Mouse (Mus musculus): ENCODE results near the gene Polr3b.
A peak's percentile ranks its signal among the peaks of the same experiment; 100 is the strongest.

Polr3b gene

DNA sequence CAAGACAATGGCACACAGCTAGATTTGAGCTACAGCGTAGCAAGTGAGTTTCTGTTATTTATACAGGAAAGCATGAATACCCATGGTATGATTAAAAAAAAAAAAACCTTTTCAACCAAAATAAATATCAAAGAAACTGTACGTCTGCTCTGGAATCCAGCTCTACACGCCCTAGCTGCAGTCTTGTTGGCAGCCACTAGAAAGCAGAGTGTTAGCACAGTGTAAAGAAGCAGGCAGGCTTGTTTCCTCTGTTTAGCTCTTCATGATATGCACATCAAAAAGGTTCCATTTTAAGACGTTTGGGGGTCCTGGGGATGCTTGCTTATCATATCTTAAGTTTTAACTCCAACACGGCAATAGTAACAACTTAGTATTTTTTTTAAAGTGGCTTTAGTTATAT, 89.8 kb downstream of the Polr3b start:
- DNase-seq = no peak

DNA sequence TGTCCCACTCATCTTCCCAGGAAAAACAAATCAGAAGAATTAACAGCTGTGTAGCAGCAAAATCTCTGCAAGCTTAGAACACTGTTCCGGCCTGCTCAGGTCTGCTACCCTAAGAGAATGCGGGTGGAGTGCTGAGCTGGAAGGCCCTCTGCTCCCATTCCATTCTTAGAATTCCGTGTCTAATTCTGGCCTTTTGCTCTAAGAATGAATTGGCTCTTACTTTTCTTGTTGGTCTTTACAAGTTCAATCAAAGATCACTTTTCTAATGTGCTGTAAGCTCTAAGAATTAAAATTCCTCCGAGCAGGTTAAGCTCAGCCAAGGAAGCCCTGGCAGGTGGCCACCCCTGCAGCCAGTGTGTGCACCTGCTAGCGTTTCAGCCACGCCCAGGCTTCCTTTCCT, 90.4 kb downstream of the Polr3b start:
- DNase-seq = no peak

DNA sequence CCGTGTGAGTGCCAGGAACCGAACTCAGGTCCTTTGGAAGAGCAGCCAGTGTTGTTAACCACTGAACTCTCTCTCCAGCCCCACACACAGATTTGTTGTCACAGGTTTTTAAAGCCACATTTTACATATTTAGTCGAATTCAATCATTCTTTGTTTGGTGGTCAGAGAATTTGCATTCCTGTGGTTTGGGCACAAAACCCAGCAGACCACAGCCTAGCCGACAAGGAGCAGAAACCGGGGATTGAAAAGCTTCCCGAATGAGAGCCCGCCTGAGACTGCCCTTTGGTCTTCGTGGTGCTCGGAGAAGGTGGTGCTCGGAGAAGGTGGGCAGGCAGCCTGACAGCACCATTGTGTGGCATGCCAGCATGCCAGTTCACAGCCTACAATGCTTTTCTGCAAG, 91.0 kb downstream of the Polr3b start:
- DNase-seq = no peak

DNA sequence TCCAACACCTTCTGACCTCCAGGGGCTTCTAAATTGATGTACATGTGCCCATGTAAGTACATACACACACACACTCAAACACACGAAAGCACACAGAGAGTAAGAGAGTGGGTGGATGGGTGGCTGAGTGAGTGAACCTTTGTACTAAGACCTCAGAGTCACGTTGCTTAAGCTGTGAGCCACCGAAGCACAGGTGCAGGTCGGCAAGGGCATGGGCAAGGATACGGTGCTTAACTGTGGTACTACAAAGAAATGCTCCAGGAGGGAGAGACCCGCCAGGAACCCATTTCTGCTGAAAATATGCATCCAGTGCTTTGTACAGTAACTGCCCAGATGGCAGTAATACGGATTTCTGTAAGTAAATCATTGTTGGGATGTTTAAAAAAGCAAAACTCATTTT, 93.5 kb downstream of the Polr3b start:
- no peak for DNase-seq

DNA sequence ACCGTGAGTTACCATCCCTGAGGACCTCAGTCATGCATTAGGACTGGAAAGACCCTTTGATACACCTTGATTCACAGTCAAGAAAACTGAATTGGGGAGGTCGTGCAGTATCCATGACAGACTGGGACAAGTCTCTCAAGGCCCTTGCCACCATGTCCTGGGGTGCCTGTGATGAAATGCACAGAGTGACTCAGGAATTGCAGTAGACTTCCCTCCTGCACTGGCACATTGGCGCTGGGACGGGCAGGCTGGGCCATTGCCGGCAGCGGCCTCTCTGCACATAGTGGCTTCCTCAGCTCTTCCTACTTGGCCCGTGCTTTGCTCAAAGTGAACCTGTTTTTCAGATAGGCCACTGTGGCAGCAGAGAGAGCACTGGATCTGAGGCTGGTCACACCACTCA, 94.5 kb downstream of the Polr3b start:
- DNase-seq = no peak

DNA sequence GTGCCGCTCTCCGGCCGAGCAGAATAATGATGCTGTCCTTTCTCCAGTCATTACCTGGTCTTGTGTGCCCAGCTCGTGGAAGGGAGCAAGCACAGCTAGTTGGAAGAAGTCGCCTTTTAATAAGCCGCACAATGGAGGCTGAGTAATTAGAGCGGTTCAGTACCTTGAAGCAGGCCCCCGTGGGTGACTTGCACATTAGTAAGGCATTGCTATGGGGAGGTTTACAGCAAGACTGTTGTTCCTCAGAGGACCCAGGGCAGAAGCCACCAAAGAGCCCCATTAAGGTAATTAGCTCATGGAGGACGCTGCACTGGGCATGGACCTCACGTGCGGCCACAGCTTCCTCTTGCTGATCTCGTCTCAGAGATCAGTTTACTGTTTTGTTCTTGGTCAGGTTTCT, 100.6 kb downstream of the Polr3b start:
- DNase-seq = no peak

DNA sequence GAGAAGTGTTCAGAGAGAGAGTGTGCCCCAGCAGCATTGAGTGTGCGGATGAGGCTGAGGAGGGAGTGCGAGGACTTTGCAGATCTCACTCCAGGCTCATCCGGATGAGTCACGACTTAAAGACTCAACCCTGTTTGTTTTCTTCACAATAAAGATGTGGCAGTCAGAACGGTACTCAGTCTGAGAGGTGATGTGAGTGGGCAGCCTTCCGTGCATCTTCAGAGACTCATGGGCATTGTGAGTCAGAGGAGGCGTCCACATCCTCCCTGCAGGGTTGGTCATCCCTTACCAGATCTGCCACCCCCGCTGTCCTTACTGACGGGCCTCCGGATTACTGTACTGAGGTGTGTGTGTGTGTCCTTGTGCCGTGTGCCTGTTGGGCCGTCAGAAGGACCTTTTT, 104.9 kb downstream of the Polr3b start:
- DNase-seq = no peak

DNA sequence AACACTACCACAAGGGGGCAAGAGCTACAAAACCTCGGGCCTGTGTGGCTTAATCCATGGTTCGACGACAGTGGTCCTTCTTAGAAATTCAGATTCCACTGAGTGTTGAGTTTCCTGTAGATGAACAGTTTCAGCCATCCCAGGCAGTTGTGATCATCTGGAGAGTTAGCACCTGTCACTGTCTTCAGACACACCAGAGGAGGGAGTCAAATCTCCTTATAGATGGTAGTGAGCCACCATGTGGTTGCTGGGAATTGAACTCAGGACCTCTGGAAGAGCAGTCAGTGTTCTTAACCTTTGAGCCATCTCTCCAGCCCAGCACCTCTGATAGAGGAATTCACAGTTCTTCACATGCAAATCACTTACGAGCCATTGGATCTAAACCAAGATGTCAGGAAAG, 105.7 kb downstream of the Polr3b start:
- no peak for DNase-seq

DNA sequence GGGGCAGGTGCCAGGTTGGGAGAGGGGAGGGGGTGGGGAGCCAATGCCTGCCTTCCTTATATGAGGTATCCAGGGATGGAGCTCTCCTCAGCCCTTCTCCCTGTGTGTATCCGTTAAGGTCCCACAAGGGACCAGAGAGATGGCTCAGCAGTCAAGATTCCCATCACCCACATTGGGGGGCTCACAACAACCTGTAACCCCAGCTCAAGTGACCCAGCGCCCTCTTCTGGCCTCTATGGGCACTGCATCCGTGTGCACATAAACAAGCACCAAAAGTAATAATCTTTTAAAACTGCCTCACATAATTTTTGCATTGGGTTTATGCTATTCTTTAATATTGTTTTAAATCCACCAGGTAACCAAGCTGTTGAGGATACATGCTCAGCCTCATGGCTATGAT, 108.0 kb downstream of the Polr3b start:
- peak; percentile 10 to 17 for DNase-seq

DNA sequence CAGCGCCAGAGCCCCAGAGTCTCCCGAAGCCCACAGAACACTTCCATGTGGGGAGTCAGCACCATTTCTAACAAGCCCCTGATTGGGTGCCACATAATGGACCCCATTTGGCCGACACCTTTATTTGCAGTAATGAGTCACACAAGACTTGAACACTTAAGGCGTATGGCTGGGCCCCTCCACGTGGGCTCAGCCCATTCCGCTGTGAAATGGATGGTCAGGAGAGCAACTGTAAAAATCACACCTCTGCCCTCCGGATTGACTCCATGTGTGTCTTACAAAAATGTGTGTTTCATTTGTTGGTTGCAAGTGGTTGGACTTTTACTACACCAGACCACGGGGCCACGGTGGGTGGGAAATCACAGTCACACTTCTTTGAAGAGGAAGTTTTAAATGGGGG, 108.9 kb downstream of the Polr3b start:
- no peak for DNase-seq

DNA sequence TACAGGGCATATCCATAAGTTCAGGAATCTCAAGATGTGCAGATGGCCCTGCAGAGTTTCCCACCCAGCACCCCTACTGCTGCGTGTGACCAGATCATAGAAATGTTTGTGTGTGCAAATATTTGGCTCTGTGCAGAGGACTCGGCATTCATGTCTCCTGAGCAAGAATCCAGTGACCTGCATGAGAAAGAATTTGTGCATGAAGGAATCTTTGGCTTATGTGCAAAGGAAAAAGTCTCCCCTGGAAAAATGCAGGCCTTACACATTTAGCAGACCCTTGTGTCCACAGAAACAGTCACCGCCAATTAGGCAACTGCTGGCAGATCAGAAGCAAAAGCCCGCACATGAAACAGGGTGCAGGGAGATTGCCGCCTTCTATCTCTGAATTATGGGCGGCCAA, 111.4 kb downstream of the Polr3b start:
- DNase-seq = no peak

DNA sequence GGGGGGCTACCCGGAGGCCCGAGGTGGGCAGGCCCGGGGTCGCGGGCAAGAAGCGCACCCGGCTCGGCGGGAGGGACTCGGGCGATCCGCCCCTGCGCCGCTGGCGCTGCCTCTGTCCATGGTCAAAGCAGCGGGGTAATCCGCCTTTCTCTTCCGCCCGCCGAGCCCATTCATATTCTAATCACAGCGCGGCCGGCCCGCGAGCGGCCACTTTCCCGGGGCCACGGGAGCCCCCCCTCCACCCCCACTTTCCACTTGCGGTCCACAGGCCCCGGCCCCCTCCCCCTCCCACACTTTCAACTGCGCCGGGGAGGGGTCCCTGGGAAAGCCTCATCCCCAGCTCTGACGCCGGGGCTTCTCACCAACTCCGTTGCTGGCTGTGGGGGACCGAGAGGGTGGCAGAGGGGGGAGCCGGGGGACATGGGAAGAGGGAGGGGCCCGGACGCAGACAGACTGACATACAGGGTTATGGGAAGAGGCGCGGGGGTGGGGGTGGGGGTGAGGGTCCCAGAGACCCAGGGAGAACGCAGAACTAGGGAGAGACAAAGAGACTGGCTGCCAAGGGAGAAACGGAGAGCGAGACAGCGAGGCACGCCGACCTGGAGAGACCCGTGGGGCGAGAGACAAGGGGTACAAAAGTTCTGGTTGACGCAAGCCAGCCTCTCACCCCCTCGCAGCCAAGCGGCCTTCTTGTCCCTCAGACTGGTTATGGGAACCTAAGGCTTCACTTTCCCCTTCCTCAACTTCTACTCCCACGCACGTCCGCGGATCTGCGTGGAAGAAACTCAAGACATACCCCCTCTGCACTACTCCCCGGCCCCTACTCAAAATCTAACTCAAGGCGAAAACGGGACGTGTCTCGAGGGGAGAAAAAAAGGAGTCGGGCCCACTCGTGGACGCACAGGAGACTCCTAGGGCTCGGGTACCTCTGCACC, 133.0 kb downstream of the Polr3b start:
- DNase-seq = peak; percentile 33 to 37

DNA sequence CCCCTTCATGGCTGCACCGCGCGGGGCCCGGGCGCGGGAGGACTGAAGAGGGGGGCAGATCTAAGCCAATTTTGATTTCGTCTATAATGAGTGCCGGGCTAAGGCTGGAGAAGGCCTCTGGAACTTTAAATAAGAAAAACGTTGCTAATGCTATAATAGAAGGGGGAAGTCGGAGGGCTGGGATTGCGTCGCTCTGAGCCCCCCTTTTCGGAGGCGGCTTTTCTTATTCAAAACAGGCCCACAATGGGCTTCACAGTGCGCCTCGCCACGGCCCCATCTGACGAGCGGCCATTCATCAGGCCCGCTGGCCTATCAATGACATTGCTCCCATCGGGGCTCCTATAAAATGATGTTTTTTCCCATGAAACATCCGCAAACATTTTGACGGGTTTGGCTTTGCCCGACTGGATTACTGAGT, 133.7 kb downstream of the Polr3b start, which contains the start of gene Rfx4:
Rfx4 (plus strand) TSS at position 277 of the 418 bp plus-strand sequence.
- DNase-seq = peak; percentile 36 to 38

DNA sequence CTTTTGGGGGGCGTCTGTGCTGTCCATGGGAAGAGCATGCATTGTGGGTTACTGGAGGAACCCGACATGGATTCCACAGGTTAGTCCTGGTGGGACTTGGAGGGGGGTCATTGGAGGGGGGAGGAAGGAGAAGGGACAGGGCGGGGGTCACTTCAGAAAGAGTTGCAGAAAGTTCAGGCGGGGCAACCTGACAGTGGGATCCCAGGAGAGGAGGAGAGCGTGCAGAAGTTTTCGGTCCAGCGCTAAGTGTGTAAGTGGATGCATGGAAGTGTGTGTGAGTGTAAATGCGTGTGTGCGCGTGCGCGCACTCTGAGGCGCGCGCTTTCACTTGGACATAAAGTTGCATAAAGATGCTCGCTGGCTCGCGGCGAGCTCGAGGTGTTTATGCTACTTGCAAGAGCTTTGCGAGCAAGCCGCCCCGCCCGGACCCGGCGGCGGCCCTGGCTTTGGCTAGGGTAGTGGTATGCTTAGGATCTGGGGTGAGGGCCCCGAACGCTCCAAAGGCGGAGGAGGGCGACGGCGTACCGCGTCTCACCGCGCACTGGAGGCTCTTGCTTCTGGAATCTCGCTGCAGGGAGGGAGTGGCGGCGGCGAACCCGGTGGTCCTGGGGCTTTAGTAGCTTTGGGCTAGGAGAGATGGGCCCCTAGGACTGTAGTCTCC, 134.5 kb downstream of the Polr3b start:
- DNase-seq = peak; percentile 39 to 47

DNA sequence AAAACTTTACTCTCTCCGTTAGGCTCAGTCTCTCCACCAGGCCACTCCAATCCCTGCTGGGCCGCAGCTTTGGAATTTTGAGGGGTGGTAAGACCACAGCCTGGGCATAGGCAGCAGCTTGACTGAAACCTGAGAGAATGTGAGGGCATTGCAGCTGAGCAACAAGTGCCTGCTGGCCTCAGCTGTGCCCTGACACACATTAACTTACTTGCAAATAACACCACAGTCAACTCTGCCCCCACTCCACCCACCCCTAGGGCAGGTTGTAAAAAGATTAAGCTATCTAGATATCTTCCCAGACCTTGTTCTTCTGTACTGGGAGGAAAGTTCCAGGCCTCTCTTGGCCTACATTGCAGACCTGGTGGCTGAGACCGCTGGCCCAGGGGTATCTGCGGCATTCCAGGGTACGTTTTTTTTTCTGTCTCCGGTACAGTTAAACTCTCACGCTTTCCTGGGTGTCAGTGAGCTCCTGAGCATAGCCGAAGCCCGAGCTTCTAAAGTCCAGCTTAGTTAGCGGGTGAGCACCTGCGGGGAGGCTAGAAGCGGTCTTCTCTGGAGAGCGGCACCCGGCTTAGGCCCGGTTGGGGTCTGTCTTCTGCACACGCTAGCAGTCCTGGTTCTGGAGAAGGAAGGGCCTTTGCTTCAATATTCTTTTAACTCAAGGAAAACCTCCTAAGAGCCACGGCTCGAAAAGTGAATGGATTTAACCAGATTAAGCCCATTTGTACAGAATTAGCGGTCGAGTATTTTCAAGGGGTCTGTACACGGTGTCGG, 135.5 kb downstream of the Polr3b start:
- peak; percentile 22 to 37 for DNase-seq

DNA sequence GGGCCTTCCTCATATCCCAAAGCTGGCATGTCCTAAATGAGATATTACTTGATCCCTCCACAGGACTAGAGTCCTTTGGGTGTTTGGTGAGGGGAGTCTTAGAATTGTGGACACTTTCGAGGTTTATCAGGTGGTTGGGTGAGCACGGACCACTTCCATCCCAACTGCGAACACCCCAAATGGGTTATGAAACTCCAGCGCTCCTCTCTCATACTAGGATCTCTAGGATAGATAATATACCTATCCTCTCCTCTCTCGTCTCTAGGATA, 136.0 kb downstream of the Polr3b start:
- no peak for DNase-seq

DNA sequence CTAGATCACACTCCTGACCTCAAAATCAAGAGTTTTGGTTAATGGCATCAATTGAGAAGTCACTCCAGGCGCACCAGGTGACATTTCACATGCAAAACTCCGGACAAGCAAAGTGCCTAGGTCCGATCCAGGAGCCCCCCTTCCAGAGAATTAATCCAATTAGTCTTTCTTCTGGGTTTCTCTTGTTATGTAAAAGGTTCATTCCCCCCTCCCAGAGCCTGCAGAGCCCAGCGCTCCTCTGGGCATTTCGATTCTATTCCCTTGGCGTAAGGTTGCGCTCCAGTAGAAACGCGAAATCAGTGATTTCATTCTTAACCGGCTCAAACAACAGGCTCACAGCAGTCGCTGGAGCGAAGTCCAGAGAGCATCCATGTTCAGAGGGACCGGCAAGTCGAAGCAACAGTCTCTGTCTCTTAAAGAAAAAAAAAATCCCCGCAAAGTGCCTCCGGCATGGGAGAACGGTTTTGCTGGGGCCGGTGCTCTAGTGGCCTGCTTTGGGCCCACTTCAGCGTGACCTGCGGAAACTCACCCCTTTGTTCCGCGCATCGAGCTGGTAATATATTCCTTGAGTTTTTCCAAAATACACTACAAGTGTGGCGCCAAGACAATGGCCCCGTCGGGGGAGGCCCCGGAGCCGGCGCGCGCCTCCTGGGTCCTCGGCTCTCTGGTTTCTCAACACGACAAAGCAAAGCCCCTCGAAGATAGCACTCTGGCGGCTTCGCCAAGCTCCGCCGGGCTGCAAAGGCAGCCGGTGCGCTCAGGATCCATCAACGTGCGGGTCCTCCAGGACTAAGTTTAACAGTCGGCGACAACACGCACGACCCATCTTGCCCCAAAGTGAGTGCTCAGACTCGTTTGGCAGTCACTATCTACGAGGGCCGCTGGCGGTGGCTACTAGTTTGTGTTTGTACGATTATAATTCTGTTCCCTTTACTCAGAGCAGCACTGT, 136.7 kb downstream of the Polr3b start:
- peak; percentile 35 to 40 for DNase-seq

DNA sequence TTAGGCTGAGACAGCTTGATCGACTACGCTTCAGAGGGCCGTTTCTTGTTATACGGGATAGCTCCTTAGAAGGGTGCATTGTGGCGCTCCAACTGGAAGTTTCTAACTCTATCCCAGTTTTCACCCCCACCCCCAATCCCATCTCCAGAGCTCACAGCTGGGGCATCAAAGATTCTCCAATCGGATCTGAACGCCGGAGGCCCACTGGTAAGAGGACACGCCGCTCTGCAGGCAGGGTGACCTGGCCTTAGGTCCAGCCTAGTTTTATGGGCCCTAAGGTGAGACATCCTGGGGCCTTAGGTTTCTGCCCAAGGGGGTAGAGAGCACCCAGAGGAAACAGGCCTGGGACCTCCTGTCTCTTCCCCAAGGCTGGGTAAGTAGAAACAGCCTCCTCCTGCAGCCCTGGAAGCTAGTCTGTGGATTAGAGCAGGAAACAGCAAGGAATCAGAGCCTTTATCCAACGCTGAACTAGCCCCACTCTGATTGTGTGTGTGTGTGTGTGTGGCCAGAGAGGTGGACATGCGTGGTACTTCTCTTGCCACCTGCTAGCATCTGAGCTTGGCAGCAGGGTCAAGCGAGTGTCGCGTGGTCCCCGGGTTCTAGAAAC, 137.5 kb downstream of the Polr3b start:
- peak; percentile 11 to 28 for DNase-seq

DNA sequence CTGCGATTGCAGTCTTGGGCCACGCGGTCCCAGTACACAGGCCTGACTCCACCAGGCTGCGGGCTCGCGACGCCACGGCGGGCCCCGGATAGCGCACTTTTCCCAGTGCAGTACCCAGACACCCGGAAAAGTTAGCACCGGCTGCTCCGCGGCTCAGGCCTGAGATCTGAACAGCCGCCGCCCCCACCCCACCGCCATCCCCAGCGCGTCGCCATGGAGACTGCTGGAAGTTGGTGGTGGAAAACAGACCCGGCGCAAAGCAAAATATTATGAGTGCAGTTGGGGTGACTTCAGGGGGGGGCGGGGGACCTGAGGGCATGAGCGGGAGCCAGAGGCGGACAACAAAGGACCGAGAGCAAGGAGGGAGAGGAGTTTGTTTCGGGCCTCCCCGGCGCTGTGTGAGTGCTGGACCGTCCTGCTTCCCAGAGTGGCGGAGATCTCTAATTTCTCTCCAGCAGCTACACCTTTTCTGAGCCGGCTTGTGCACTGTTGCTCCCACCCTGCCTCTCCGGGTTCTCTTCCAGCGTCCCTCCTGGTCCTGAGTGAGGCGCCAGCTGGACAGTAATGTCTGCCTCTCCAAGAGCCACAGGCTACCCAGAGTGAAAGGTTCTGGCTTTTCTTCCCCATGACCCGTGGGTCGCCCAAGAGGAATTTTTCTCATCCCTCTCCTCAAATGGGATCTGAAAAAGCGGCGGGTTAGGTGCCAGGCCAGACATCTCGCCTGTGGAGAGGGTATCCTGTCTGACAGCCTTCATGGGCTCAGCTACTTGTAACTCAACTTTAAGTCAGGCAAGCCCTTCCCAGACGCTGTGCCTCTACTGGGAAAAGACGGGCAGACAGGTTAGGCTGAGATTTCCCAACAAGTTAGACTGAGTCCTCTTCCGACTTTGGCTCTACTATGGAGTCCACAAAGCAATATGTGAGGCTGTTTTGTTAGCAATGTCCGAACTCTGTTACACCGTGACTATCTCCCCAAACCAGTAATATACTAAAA, 138.3 kb downstream of the Polr3b start:
- no peak for DNase-seq

DNA sequence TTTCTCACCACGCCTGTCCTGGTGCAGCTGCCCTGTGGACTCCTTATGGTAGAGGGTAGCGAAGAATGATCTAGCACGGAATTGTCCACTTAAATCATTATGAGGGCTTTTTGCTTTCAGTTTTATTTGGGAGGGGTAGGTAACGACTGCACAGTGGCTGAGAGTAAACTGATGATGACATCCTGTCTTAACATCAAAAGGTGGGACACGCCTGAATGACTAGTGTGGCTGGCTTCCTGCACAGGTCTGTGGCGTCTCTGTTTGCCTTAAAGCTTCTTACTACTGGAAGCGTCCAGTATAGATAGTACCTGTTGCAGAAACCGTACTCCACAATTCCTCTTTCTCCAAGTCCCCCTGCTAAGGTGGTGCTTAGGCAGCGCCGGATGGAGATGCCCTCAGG, 146.7 kb downstream of the Polr3b start:
- peak in 1 of 2 experiments; percentile 20 for DNase-seq

Measured in B cell, adult 2 months (primary cell).